Mouse (Mus musculus) forebrain, embryonic 11.5 days (tissue): ENCODE measurements around the gene Stx11. TPM values are rescaled to one million over a fixed set of nuclear protein-coding genes. Genes with fewer than 3 reads are reported as not detected.

Experiments used
- ATAC-seq: fragments of 200-750 bp; cut with Nextera tagmentation; replicated peaks from 2 replicates; pipeline ENCODE4 v1.8.0; 2017; ENCODE audit warnings: moderate TSS enrichment; ENCODE audit not compliant: low FRiP score
- DNase-seq: peaks from one replicate; pipeline ENCODE4 v3.0.0-alpha.2; 2017; ENCODE audit warnings: low spot score
- H3K27ac ChIP-seq: fragments of 300-500 bp; sonication (generic); 2 replicates; pipeline ENCODE4 v1.5.1; 2014; ENCODE audit warnings: low read depth, low read length
- H3K27me3 ChIP-seq: fragments of 300-500 bp; sonication (generic); 2 replicates; pipeline ENCODE4 v1.6.1; 2014; ENCODE audit warnings: mild to moderate bottlenecking, low read length, mixed read lengths; ENCODE audit not compliant: control insufficient read depth, insufficient read depth
- H3K36me3 ChIP-seq: fragments of 300-500 bp; sonication (generic); 2 replicates; pipeline ENCODE4 v1.6.1; 2014; ENCODE audit warnings: mild to moderate bottlenecking, low read length, moderate library complexity, mixed read lengths; ENCODE audit not compliant: control insufficient read depth, insufficient read depth
- H3K4me1 ChIP-seq: fragments of 300-500 bp; sonication (generic); replicated peaks from 2 replicates; pipeline ENCODE4 v1.6.1; 2014; ENCODE audit warnings: low read length, mixed read lengths; ENCODE audit not compliant: control insufficient read depth, insufficient read depth
- H3K4me2 ChIP-seq: fragments of 300-500 bp; sonication (generic); 2 replicates; pipeline ENCODE4 v1.6.1; 2014; ENCODE audit warnings: low read depth, mild to moderate bottlenecking, low read length, moderate library complexity, mixed read lengths; ENCODE audit not compliant: severe bottlenecking
- H3K4me3 ChIP-seq: fragments of 300-500 bp; sonication (generic); 2 replicates; pipeline ENCODE4 v1.5.1; 2014; ENCODE audit warnings: low read depth, low read length
- H3K9ac ChIP-seq: fragments of 300-500 bp; sonication (generic); 2 replicates; pipeline ENCODE4 v1.6.1; 2014; ENCODE audit warnings: low read length
- H3K9me3 ChIP-seq: fragments of 300-500 bp; sonication (generic); 2 replicates; pipeline ENCODE4 v1.6.1; 2016; ENCODE audit warnings: low read length, mixed read lengths; ENCODE audit not compliant: control insufficient read depth
- WGBS: fragments of 180-500 bp; shearing (Covaris S2); extraction: QIAGEN DNeasy Blood & Tissue Kit; methylation state at CpG from one replicate; pipeline ENCODE4 v1.1.7; 2014; 5-methylcytosine and 5-hydroxymethylcytosine counted together
- polyA plus RNA-seq: library from polyadenylated mRNA; unstranded; fragments of >200 nt; fragmentation: Nextera tagmentation; extraction: Ambion mirVana; gene quantifications from 2 replicates; pipeline ENCODE4 v1.2.1, GENCODE M21; 2014

Stx11 gene
- polyA plus RNA-seq, 1 experiment from 2014 or later, result 2.1 TPM

DNA sequence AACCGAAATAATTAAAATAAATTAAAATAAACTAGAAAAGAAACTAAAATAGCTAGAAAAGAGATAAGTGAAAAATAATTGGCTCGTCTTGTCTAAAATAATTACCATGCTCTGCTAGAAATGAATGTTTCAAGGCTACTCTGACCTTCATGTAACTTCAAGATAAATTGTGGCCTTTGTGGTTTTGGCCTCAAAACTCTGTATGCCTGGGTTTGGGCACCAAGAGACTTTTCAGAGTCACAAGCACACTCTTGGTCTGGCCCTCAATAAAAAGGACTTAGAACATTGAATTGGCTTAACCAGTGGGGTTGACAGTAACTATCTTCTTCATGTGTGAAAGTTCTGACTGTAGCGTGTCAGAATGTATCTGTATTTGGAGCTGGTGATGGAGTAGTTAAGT, 16.5 kb downstream of the Stx11 start:
- H3K4me2 ChIP-seq, result no peak overlapping the region
- no peak for ATAC-seq

DNA sequence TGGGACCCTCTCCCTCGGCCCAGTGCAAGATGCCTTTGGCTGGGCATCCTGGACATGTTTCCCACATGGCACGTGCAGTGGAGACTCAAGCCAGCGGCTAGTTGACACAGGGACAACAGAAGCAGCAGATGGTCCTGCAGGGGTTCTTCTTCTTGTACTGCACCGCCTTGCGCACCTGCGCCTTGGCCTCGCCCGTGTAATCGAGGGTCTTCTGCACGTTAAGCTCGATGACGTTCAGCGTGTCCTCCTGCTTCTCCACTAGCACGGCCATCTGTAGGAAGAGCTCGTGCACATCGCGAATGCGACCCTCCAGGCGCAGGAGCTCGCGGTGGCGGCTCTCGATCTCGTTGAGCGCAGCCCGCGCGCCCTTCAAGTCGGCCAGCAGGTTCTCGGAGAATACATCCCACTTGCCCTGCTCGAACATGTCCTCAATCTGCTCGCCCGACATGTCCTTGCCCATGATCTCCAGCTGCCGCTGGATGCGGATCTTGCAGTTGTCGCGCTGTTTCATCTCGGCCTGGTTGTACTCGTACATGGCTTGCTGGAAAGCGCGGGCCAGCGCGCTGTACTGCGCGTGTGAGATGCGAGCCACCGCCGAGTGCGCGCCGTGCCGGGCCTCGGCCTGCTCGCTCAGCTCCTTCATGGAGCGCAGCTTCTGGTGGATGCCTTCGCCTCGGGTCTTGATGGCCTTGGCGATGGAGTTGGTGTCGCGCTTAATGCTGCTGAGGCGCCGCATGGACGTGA, 22.9 kb downstream of the Stx11 start:
- WGBS, result 7% methylated on average over 63 of the region's 63 CpGs
- DNase-seq, result peak; percentile 72
- Histone ChIP-seq H3K27me3 (peaks cover 21% of the 10 kb centered on the region), H3K9me3 (no peaks in the 10 kb centered on the region), H3K4me2 (peak overlapping the region; percentile 57), H3K27ac (no peak overlapping the region), H3K9ac (peak overlapping the region; percentile 35; the same call in 1 of the 2 replicates), H3K4me3 (peak overlapping the region; percentile 35), H3K36me3 (no peaks in the 10 kb centered on the region), H3K4me1 (no peaks in the 10 kb centered on the region)
- ATAC-seq, result peak; percentile 87

More for the DNA sequence above, 16.5 kb downstream of the Stx11 start:
- H3K27ac ChIP-seq, result no peak overlapping the region
- no peak overlapping the region for H3K9ac ChIP-seq
- no peaks in the 10 kb centered on the region for H3K36me3 ChIP-seq
- H3K4me3 ChIP-seq, result no peak overlapping the region
- no peak for DNase-seq
- no peaks in the 10 kb centered on the region for H3K4me1 ChIP-seq
- H3K9me3 ChIP-seq, result no peaks in the 10 kb centered on the region
- 93% methylated on average over 3 of the region's 3 CpGs for WGBS
- H3K27me3 ChIP-seq, result no peaks in the 10 kb centered on the region

DNA sequence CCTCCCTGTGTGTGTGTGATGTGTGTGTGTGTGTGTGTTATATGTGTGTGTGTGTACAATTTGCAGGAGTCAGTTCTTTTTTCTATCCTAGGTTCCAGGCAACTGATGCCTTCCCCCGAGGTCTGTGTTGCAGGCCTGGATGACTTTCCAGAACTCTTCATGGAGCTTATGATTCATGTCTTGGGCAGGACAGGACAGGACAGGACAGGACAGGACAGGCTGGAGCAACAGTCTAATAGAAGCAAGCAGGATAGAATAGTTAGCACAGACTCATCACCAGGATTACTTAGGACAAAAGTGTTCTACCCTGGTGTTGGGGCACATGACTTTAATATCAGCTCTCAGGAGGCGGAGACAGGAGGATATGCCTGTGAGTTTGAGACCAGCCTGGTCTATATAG, 25.3 kb downstream of the Stx11 start:
- ATAC-seq (no peak), DNase-seq (no peak)
- no peaks in the 10 kb centered on the region for H3K36me3 ChIP-seq
- H3K9ac ChIP-seq, result no peak overlapping the region
- H3K4me1 ChIP-seq, result no peaks in the 10 kb centered on the region
- H3K9me3 ChIP-seq, result no peaks in the 10 kb centered on the region
- peaks cover 21% of the 10 kb centered on the region for H3K27me3 ChIP-seq
- H3K4me2 ChIP-seq, result no peak overlapping the region
- WGBS, result 88% methylated on average over 2 of the region's 2 CpGs
- no peak overlapping the region for H3K4me3 ChIP-seq
- H3K27ac ChIP-seq, result no peak overlapping the region

DNA sequence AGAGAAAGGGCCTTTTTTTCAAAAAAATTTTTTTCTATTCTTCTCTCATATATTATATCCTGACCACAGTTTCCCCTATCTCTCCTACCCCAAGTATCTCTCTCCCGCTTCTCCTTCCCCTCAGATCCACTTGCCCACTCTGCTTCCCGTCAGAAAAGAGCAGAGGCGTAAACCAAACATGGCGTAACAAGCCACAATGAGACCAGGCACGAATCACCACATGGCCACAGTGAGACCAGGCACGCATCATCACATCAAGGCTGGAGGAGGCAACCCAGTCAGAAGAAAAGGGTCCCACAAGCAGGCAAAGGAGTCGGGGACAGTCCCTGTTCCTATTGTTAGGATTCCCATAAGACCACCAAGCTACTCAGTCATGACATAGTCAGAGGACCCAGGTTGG, 28.0 kb downstream of the Stx11 start:
- peaks cover 10% of the 10 kb centered on the region for H3K27me3 ChIP-seq
- H3K36me3 ChIP-seq, result no peaks in the 10 kb centered on the region
- no peak overlapping the region for H3K4me2 ChIP-seq
- ATAC-seq, result no peak
- no peak for DNase-seq
- H3K4me3 ChIP-seq, result no peak overlapping the region
- H3K9me3 ChIP-seq, result no peaks in the 10 kb centered on the region
- no peaks in the 10 kb centered on the region for H3K4me1 ChIP-seq
- WGBS, result 91% methylated on average over 7 of the region's 7 CpGs
- H3K9ac ChIP-seq, result no peak overlapping the region
- H3K27ac ChIP-seq, result no peak overlapping the region

DNA sequence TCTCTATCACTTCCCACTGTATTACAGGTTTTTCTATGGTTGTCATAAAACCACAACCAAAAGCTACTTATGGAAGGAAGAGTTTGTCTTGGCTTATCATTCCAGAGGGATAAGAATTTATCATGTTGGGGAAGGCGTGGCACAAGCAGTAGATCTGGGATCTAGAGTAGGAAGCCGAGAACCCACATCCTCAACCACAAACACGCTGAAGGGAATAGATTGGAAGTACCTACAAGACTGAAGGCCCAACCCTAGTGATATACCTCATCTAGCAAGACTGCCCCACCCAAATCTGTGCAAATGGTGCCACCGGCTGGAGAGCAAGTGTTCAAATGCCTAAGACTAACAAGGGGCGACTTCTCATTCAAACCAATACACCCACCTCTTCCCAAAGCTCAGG, 28.5 kb downstream of the Stx11 start:
- Histone ChIP-seq H3K27me3 (peaks cover 5% of the 10 kb centered on the region; the same call in 1 of the 2 replicates), H3K27ac (no peak overlapping the region), H3K36me3 (no peaks in the 10 kb centered on the region), H3K9me3 (no peaks in the 10 kb centered on the region), H3K4me1 (no peaks in the 10 kb centered on the region), H3K4me3 (no peak overlapping the region), H3K4me2 (no peak overlapping the region), H3K9ac (no peak overlapping the region)
- ATAC-seq (no peak), DNase-seq (no peak)
- 90% methylated on average over 5 of the region's 5 CpGs for WGBS

DNA sequence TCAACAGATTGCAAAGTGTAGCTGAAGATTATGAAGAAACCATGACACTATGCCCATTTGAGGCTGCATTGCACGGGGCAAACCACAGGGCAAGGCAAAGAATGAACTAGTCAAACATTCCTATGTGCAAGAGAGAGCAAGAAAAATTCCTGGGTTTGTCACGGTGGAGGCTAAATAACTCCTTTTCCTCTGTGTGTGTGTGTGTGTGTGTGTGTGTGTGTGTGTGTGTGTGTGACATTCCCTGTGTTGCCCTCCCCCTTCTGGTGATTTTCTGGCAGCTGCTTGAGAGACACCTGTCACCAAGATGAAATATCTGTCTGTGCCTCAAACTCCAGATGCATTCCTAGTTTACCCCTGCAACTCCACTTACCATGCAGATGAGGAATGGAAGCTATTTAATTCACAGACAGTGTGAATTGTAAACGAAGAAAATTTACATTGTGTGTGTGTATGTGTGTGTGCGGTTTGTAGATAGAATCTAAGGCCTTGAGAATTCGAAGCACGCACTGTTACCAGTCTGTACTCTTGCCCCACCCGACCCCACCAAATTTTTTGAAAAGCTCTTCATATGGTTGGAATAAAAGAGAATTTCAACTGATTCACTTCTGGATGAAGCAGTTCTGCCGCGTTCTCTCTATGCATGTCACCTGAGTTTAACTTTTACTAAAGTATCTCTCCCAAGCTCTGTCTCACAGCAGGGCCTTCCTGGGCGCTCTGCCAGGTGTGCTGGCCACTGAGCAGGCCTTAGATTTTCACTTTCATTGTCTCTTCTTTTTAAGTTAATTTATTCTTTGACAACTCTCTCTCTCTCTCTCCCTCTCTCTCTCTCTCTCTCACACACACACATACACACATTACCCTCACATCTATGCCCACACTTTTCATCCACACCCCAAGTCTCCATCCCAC, 32.4 kb downstream of the Stx11 start:
- H3K27me3 ChIP-seq, result no peaks in the 10 kb centered on the region
- DNase-seq (peak; percentile 39), ATAC-seq (no peak)
- H3K27ac ChIP-seq, result no peak overlapping the region
- H3K9ac ChIP-seq, result no peak overlapping the region
- no peaks in the 10 kb centered on the region for H3K36me3 ChIP-seq
- H3K4me2 ChIP-seq, result no peak overlapping the region
- 66% methylated on average over 10 of the region's 10 CpGs for WGBS
- no peaks in the 10 kb centered on the region for H3K4me1 ChIP-seq
- no peak overlapping the region for H3K4me3 ChIP-seq
- H3K9me3 ChIP-seq, result no peaks in the 10 kb centered on the region

DNA sequence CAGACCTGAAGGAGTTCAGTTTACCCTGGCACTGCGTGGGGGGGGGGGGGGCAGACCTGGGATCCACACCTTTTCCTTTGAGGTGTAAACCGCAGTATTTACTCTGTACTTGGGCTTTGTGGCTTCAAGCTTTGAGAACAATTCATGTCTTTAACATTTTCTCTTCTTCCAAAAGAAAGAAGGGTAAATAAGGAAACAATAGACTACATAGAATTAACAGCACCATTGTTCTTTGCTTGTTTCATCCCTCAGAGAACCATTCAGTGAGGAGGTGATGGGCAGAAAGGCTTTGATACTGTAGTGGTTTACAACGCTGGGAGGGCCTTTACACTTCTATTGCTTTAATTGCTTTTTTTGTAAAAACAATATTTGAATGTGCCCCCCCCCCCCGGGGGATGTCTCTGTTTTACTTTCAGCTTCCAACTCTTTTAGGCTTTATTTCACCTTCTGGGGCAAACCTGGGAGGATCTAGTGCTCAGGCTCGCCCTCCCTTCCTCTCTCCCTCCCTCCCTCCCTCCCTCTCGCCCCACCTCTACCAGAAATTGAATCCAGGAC, 33.7 kb downstream of the Stx11 start:
- H3K4me3 ChIP-seq, result no peak overlapping the region
- no peak overlapping the region for H3K27ac ChIP-seq
- no peak overlapping the region for H3K9ac ChIP-seq
- H3K4me2 ChIP-seq, result no peak overlapping the region
- H3K9me3 ChIP-seq, result no peaks in the 10 kb centered on the region
- no peaks in the 10 kb centered on the region for H3K27me3 ChIP-seq
- WGBS, result 25% methylated on average over 6 of the region's 6 CpGs
- no peak for ATAC-seq
- H3K4me1 ChIP-seq, result no peaks in the 10 kb centered on the region
- no peak for DNase-seq
- no peaks in the 10 kb centered on the region for H3K36me3 ChIP-seq

- Histone ChIP-seq H3K27ac (no peak overlapping the region), H3K4me1 (no peaks in the 10 kb centered on the region), H3K27me3 (no peaks in the 10 kb centered on the region), H3K4me3 (no peak overlapping the region), H3K4me2 (no peak overlapping the region), H3K9me3 (no peaks in the 10 kb centered on the region), H3K36me3 (no peaks in the 10 kb centered on the region), H3K9ac (no peak overlapping the region)
- ATAC-seq, result no peak
- 69% methylated on average over 6 of the region's 6 CpGs for WGBS
- DNase-seq, result peak; percentile 27
These were observed 34.3 kb downstream of the Stx11 start for GRCm38 (mm10) chr10:12929857-12930174.
